Mouse (Mus musculus): ENCODE data around the gene Gipc2.

Gipc2 gene

DNA sequence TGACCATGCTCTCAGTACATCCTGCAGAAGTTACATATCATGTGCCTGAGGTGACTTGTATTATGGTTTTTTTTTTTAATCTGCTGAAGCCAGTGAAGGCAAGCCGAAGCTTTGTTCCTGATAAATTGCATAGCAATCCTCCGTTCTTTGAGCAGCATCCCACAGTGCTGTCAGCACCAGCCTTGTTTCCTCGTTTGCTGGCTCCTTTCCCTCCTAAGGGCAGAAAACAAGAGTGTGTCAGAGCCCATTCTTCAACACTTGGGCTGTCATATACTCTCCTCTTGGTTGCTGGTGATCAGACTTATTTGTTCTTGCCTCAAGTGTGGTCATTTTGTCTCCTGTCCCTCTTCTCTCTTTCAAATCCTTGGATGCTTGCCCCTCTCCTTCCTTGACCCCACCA is 103.2 kb downstream of the Gipc2 start:
- DNase-seq: no peak

DNA sequence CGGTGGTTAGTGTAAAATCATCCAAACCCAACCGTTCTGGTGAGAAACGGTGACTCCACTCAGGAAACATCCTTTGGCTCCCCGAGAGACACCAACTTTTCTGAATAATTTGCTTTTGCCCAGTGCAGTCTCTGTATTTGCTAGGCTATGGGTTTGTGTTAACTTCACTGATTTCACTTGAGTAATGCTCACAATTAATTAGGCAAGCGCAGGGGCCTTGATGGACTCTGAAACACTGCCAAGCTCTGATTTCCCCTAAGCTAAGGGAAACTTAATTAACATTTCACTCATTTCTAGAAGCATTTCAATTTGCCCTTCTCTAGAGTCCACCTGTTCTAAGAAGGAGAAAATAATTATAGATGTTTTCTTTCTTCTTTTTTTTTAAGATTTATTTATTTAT is 104.9 kb downstream of the Gipc2 start:
- no peak for DNase-seq

DNA sequence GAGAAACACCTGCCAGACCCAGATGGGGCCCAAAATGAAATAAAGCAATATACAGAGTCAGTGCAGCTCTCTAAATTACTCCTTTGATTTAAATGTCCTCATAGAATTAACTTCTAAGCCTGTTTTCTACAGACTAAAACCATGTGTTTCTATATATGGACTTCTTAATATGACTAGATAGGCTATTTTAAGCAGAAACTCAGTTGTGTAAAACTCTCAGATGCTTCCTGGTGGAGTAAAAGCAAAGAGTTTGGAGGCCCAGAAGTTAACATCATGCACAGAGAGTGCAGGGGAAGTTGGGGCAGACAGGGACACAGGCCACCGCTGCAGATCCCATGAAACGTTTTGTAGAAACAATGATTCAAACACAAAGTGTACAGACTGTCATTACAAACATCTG is 107.8 kb downstream of the Gipc2 start:
- DNase-seq: no peak

DNA sequence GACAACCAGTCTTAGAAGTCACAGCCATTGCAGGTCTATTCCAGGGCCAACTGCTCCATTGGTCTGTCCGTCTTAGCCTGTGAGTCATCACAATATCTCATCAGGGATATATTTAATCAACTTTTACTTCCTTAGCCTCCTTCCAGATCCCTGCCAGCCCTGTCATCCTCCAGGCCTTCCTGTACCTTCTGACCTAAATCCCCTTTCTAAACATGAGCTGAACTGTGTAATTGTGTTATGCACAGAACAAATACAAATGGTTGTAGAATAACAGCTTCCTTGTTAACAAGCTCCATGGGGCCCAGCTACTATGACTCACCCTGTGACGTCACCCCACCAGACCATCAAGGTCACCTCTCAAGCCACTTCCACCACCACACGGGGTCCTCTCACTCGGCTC is 111.8 kb downstream of the Gipc2 start:
- no peak for DNase-seq

DNA sequence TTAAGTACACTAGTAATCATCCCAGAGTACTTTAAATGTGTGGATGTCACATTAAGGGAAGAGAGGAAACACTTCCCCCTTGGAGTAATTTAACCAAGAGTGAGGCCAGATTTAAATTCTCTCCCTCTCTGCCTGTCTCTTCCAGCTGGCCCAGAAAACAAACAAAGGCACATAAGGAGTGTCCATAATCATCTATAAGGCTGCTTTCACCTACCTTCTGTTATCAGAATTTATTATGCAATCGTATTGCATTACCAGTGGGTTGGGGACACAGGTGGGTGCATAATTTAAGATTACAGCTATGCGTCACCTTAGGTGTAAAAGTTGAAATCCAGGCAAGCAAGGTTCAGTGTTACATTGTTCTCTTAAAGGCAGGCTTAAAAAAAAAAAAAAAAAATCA is 114.1 kb downstream of the Gipc2 start:
- no peak for DNase-seq

DNA sequence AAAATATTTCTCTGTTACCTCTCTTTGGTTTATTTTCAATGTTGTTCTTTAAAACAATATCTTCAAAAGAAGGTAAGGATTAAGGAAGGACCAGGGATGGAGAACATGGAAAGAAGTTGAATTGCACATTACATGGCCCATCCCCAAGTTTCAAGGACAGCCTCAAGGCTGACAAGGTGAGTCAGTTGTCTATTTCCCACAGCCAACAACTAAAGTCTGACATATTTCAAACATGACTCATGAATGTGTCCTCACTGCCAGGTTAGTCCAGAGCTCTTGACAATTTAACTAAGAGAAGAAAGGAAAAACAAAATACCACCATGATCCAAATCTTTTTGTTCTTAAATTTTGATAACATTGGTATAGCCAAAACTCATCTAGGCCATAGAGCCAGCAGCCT is 118.1 kb downstream of the Gipc2 start:
- no peak for DNase-seq

DNA sequence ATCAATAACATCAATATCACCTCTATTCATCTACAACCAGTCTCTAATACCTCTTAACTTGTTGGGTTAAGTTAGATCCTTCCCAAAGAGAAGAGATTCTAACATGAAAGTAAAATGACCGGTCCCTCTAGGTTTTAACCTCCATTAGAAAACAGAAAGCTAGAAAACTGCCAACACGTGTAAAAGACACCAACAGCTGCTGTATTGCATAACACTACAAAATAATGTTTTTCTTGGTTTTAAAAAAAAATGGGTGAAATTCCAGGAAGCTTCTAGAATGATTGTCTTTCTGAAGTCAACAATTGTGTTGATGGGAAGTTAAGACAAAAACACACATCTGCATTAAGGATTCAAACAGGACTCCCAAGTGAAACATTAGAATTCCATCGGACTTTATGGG is 119.1 kb downstream of the Gipc2 start:
- DNase-seq: no peak
